Mouse (Mus musculus) forebrain, embryonic 10.5 days (tissue): ENCODE measurements around the gene Serpinh1. TPM values are rescaled to one million over a fixed set of nuclear protein-coding genes. Genes with fewer than 3 reads are reported as not detected.
A peak's percentile ranks its signal among the peaks of the same experiment; 100 is the strongest.

Source experiments
- DNase-seq: peaks from one replicate; pipeline ENCODE4 v3.0.0-alpha.2; 2017; ENCODE audit warnings: low spot score; ENCODE audit errors: extremely low spot score
- H3K27ac ChIP-seq: fragments of 300-500 bp; sonication (generic); 2 replicates; pipeline ENCODE4 v1.5.1; 2016; ENCODE audit warnings: mild to moderate bottlenecking
- H3K27me3 ChIP-seq: fragments of 300-500 bp; sonication (generic); 2 replicates; pipeline ENCODE4 v1.6.1; 2016; ENCODE audit warnings: mild to moderate bottlenecking; ENCODE audit not compliant: poor library complexity, severe bottlenecking
- H3K36me3 ChIP-seq: fragments of 300-500 bp; sonication (generic); replicated peaks from 2 replicates; pipeline ENCODE4 v1.6.1; 2016; ENCODE audit warnings: mild to moderate bottlenecking, moderate library complexity
- H3K4me1 ChIP-seq: fragments of 300-500 bp; sonication (generic); 2 replicates; pipeline ENCODE4 v1.6.1; 2016
- H3K4me3 ChIP-seq: fragments of 300-500 bp; sonication (generic); 2 replicates; pipeline ENCODE4 v1.5.1; 2016; ENCODE audit warnings: mild to moderate bottlenecking, moderate library complexity
- H3K9me3 ChIP-seq: fragments of 300-500 bp; sonication (generic); 2 replicates; pipeline ENCODE4 v1.6.1; 2016; ENCODE audit warnings: mild to moderate bottlenecking, moderate library complexity
- whole genome bisulfite sequencing: fragments of 180-500 bp; shearing (Covaris S2); methylation state at CpG from one replicate; pipeline ENCODE4 v1.1.7; 2016; 5-methylcytosine and 5-hydroxymethylcytosine counted together
- polyA plus RNA-seq: library from polyadenylated mRNA; unstranded; fragments of >200 nt; fragmentation: Nextera tagmentation; extraction: Ambion mirVana; gene quantifications from 2 replicates; pipeline ENCODE4 v1.2.1, GENCODE M21; 2016

Gene Serpinh1
- polyA plus RNA-seq, 1 experiment from 2014 or later: 825 TPM

- Histone ChIP-seq H3K4me3 (no peak overlapping the region), H3K27me3 (no peaks in the 10 kb centered on the region), H3K36me3 (peaks cover 74% of the 10 kb centered on the region), H3K27ac (no peak overlapping the region), H3K4me1 (peaks cover 6% of the 10 kb centered on the region), H3K9me3 (no peaks in the 10 kb centered on the region)
- WGBS: 87% methylated on average over 4 of the region's 4 CpGs
- no peak for DNase-seq
Observed at GRCm38 (mm10) chr7:99343577-99343976, 9.5 kb downstream of the Serpinh1 start.

DNA sequence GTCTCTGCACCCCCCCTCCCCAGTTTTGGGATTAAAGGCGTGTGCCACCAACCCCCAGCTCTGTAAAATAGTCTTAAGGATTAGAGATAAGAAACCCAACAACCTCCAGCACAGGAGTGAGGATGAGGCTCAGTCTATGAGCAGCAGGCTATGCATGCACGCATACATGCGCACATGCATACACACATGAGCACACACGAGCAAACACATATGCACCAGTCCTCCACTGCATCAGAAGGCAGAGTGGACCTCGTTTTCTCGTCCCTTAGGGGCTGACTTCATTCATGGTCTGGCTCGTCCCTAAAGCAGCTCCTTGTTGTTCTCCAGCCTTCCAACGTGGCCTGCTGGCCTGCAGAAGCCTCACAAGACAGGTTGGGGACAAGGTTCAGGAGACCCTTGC lies 12.3 kb downstream of the Serpinh1 start:
- 88% methylated on average over 8 of the region's 8 CpGs for WGBS
- DNase-seq: no peak
- Histone ChIP-seq H3K9me3 (no peaks in the 10 kb centered on the region), H3K4me3 (no peak overlapping the region), H3K4me1 (peaks cover 1% of the 10 kb centered on the region; the same call in 1 of the 2 replicates), H3K27ac (no peak overlapping the region), H3K27me3 (no peaks in the 10 kb centered on the region), H3K36me3 (peaks cover 64% of the 10 kb centered on the region)

- peak overlapping the region; percentile 71 for H3K27ac ChIP-seq
- WGBS: 48% methylated on average over 12 of the region's 12 CpGs
- H3K9me3 ChIP-seq: no peaks in the 10 kb centered on the region
- peak; percentile 86 for DNase-seq
- H3K27me3 ChIP-seq: no peaks in the 10 kb centered on the region
- no peak overlapping the region for H3K4me3 ChIP-seq
- peaks cover 23% of the 10 kb centered on the region for H3K36me3 ChIP-seq
- peaks cover 27% of the 10 kb centered on the region for H3K4me1 ChIP-seq
Observed at GRCm38 (mm10) chr7:99332774-99333480, 20.1 kb downstream of the Serpinh1 start.

DNA sequence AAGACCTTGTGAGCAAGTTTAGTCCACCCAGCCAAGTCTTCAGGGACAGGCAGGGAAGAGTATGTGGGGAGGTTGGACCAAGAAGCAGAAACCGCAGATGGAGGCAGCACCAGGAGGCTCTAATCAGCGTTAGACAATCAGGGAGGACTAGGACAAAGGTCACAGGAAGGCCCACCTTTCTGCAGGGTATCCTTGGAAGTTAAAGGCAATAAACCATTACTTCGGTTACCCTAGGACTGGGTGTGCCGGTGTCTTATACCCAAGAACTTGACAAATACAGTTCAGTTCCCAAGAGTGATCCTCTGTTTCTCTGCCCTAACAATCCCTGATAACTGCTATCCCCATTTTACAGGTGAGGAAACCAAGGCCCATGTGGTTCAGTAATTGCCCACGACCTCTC lies 23.0 kb downstream of the Serpinh1 start:
- H3K36me3 ChIP-seq: peaks cover 6% of the 10 kb centered on the region; the same call in 1 of the 2 replicates
- H3K27ac ChIP-seq: peak overlapping the region; percentile 75; the same call in 1 of the 2 replicates
- H3K4me3 ChIP-seq: no peak overlapping the region
- WGBS: 87% methylated on average over 5 of the region's 5 CpGs
- peaks cover 29% of the 10 kb centered on the region for H3K4me1 ChIP-seq
- no peaks in the 10 kb centered on the region for H3K9me3 ChIP-seq
- no peak for DNase-seq
- H3K27me3 ChIP-seq: peaks cover 10% of the 10 kb centered on the region

DNA sequence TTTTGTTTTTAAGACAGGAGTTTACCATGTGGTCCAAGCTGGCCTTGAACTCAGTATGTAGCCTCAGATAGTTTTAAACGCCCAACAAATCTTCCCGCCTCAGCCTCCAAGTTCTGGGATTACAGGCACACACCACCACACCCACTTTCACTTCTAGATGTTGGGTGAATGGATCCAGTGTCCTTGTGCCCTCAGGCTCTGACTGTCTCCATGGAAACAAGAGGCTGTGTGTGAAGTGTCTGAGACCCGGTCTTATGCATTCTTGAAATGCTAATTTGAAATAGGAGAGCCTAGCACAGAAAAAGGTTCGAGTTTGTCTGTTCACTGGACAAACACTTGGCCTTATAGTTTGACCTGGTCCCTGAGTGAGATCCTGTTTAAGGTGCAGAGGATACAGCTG lies 24.2 kb downstream of the Serpinh1 start:
- H3K27me3 ChIP-seq: peaks cover 11% of the 10 kb centered on the region
- no peaks in the 10 kb centered on the region for H3K9me3 ChIP-seq
- no peak overlapping the region for H3K4me3 ChIP-seq
- H3K27ac ChIP-seq: peak overlapping the region; percentile 75
- WGBS: 56% methylated on average over 4 of the region's 4 CpGs
- DNase-seq: peak; percentile 43
- peaks cover 8% of the 10 kb centered on the region; the same call in 1 of the 2 replicates for H3K36me3 ChIP-seq
- peaks cover 37% of the 10 kb centered on the region for H3K4me1 ChIP-seq

- Histone ChIP-seq H3K27ac (no peak overlapping the region), H3K4me3 (no peak overlapping the region), H3K36me3 (peaks cover 10% of the 10 kb centered on the region; the same call in 1 of the 2 replicates), H3K27me3 (peaks cover 18% of the 10 kb centered on the region), H3K4me1 (peaks cover 35% of the 10 kb centered on the region), H3K9me3 (no peaks in the 10 kb centered on the region)
- no peak for DNase-seq
- WGBS: 75% methylated on average over 6 of the region's 6 CpGs
Observed at GRCm38 (mm10) chr7:99326128-99326527, 26.9 kb downstream of the Serpinh1 start.

- DNase-seq: no peak
- Histone ChIP-seq H3K27ac (no peak overlapping the region), H3K4me3 (no peak overlapping the region), H3K36me3 (peaks cover 10% of the 10 kb centered on the region; the same call in 1 of the 2 replicates), H3K9me3 (no peaks in the 10 kb centered on the region), H3K27me3 (peaks cover 25% of the 10 kb centered on the region), H3K4me1 (peaks cover 42% of the 10 kb centered on the region)
- 40% methylated on average over 10 of the region's 10 CpGs for WGBS
Observed at GRCm38 (mm10) chr7:99324810-99325209, 28.2 kb downstream of the Serpinh1 start.

- Histone ChIP-seq H3K27ac (no peak overlapping the region), H3K4me3 (no peak overlapping the region), H3K4me1 (peaks cover 40% of the 10 kb centered on the region), H3K36me3 (peaks cover 8% of the 10 kb centered on the region; the same call in 1 of the 2 replicates), H3K27me3 (peaks cover 25% of the 10 kb centered on the region), H3K9me3 (no peaks in the 10 kb centered on the region)
- DNase-seq: no peak
- WGBS: 90% methylated on average over 9 of the region's 9 CpGs
Observed at GRCm38 (mm10) chr7:99323321-99323700, 29.7 kb downstream of the Serpinh1 start.

DNA sequence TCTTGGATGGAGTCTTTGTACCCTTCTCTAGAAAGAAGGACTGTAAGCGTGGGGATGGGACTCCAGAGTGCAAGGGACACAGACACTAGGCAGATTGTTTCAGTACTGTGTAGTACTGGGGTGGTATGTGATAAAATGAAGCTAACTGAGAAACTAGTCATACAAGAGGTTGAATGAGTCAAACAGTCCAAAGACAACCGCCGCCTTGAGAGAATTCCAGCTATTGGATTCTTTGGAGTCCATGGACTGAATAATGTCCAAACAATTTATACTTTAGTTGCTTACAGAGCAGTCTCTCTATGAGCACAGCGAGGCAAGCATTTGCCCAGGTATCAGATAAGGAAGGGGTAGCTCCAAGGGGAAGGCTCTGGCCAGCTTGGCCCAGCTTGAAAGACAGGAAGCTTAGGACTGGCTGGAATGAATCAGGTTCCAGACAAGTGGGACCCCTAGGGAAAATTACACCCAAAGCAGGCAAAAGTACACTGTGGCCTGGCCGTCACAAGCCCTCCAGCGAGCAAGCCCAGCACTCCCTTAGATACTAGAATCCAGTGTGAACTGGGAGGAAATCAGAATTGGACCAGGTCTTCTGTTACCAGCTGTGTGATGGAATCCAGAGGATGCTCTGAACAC lies 30.2 kb downstream of the Serpinh1 start:
- Histone ChIP-seq H3K9me3 (no peaks in the 10 kb centered on the region), H3K4me3 (no peak overlapping the region), H3K4me1 (peaks cover 40% of the 10 kb centered on the region), H3K36me3 (peaks cover 4% of the 10 kb centered on the region; the same call in 1 of the 2 replicates), H3K27ac (no peak overlapping the region), H3K27me3 (peaks cover 25% of the 10 kb centered on the region)
- DNase-seq: no peak
- WGBS: 91% methylated on average over 6 of the region's 6 CpGs

DNA sequence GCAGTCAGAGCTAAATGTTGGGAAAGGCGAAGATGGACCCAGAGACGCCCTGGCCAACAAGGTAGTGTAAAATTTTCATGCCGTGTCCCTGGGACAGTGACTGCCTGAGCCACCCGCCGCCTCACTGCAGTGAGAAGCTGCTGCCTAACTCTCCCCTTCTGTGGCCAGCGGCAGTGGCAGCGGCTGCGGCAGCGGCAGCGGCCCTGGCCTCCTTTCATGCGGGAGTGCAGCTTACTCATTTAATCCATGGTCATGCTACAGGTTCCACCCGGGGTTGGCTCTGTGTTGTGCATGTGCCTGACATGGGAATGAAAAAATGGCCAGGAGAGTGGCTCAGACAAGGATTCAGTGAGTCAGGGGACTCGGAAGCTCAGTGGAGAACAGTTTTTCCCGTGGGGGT lies 32.5 kb downstream of the Serpinh1 start:
- Histone ChIP-seq H3K4me1 (peaks cover 51% of the 10 kb centered on the region), H3K27ac (peak overlapping the region; percentile 26)

DNA sequence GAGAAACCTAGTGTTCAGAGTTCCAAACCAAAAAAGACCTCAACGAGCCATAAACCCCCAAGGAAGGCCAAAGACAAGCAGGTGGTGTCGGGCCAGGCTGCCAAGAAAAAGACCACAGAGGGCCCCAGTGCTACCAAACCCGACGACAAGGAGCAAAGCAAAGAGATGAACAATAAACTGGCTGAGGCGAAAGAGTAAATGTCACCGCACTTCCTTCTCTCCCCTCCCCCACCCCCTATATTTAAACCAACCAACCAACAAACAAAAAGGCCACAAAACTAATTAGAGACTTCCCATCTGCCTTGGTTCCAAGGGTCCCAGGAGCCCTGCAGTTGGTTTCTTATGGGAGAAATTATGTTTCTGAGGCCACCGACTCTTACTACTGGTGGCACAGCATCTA lies 35.6 kb downstream of the Serpinh1 start:
- Histone ChIP-seq H3K9me3 (no peaks in the 10 kb centered on the region), H3K4me1 (peaks cover 56% of the 10 kb centered on the region), H3K4me3 (no peak overlapping the region), H3K27me3 (peaks cover 22% of the 10 kb centered on the region), H3K36me3 (peaks cover 19% of the 10 kb centered on the region), H3K27ac (0 out of 2 replicates have a peak overlapping the region, but pooled peaks have one; percentile 12)
- 77% methylated on average over 7 of the region's 7 CpGs for WGBS
- DNase-seq: no peak

More for the DNA sequence above, 32.5 kb downstream of the Serpinh1 start:
- peaks cover 22% of the 10 kb centered on the region for H3K36me3 ChIP-seq
- DNase-seq: no peak
- WGBS: 54% methylated on average over 14 of the region's 14 CpGs
- H3K27me3 ChIP-seq: peaks cover 30% of the 10 kb centered on the region
- H3K4me3 ChIP-seq: no peak overlapping the region
- H3K9me3 ChIP-seq: no peaks in the 10 kb centered on the region

GRCm38 (mm10) chr7:99316207-99316606 lies 36.8 kb downstream of the Serpinh1 start:
- DNase-seq: no peak
- Histone ChIP-seq H3K9me3 (no peaks in the 10 kb centered on the region), H3K27ac (0 out of 2 replicates have a peak overlapping the region, but pooled peaks have one; percentile 9), H3K27me3 (peaks cover 20% of the 10 kb centered on the region), H3K36me3 (peaks cover 19% of the 10 kb centered on the region), H3K4me3 (no peak overlapping the region), H3K4me1 (peaks cover 66% of the 10 kb centered on the region)
- 85% methylated on average over 7 of the region's 7 CpGs for WGBS

GRCm38 (mm10) chr7:99314565-99314964 lies 38.5 kb downstream of the Serpinh1 start:
- Histone ChIP-seq H3K27me3 (peaks cover 13% of the 10 kb centered on the region; the same call in 1 of the 2 replicates), H3K9me3 (no peaks in the 10 kb centered on the region), H3K4me1 (peaks cover 54% of the 10 kb centered on the region)

More at GRCm38 (mm10) chr7:99314565-99314964, 38.5 kb downstream of the Serpinh1 start:
- Histone ChIP-seq H3K4me3 (no peak overlapping the region), H3K27ac (no peak overlapping the region), H3K36me3 (peaks cover 19% of the 10 kb centered on the region)
- WGBS: 91% methylated on average over 4 of the region's 4 CpGs
- no peak for DNase-seq
